Mouse (Mus musculus) lung, adult 2 months (tissue): Measurements from ENCODE around the gene B230217C12Rik. TPM values are rescaled to one million over a fixed set of nuclear protein-coding genes. Genes with fewer than 3 reads are reported as not detected.

ENCODE experiments used
- DNase-seq: peaks from one replicate; pipeline ENCODE4 v3.0.0; 2022
- H3K4me1 ChIP-seq: fragments of 200-500 bp; 2 replicates; pipeline ENCODE4 v1.6.1; 2011; ENCODE audit warnings: low read length; ENCODE audit not compliant: control insufficient read depth, insufficient read depth
- H3K4me3 ChIP-seq: fragments of 200-500 bp; replicated peaks from 2 replicates; pipeline ENCODE3; 2011; ENCODE audit warnings: low read depth, mild to moderate bottlenecking, control low read depth, low read length; ENCODE audit errors: extremely low read depth
- CTCF ChIP-seq: fragments of 200-500 bp; IDR thresholded peaks from 2 replicates; pipeline ENCODE4 v1.5.1; 2011; ENCODE audit warnings: mild to moderate bottlenecking, low read length, control low read depth; ENCODE audit not compliant: insufficient read depth
- POLR2A ChIP-seq: fragments of 200-500 bp; IDR thresholded peaks from 2 replicates; pipeline ENCODE4 v1.6.1; 2011; ENCODE audit warnings: low read depth, mild to moderate bottlenecking, control low read depth, low read length, borderline replicate concordance; ENCODE audit errors: extremely low read depth
- WGBS: fragments of 180-500 bp; shearing (Covaris S2); methylation state at CpG from one replicate; pipeline ENCODE4 v1.1.7; 2018; 5-methylcytosine and 5-hydroxymethylcytosine counted together
- polyA plus RNA-seq: library from polyadenylated mRNA; depleted of rRNA; stranded (reverse); fragments of >200 nt; gene quantifications from 2 replicates; pipeline ENCODE4 v1.2.3, GENCODE M21; 2012; rRNA removed

Gene B230217C12Rik
- polyA plus RNA-seq, 1 experiment: 4.5 TPM

DNA sequence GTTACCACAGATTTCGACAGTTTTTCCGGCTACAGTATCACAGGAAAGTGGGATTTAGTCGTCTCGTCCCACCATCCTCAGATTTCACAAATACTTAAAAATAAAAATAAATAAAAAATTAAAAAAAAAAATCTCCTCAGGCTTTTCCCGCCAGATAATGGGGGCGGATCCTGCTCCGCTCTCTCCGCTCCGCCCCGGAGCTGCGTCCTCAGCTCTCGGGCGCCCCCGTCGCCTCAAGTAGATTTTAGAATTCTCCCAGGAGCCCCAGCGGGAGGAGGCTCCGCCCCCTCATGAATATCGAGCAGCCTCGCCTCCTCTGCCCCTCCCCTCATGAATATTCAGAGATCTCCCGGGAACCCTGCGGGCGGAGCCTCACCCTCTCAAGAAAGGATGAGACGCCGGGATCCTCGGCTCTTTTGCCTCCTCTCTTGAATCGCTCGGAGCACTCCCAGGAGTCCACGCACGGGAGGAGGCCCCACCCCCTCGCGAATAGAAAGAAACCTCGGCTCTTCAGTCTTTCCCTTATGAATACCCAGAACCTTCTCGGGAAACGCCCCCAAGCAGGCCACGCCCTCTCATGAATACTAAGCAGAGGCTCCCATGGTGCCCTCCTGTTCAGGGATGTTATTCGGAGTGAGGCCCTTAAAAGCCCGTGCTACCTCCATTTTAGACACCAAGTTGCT is 43.5 kb downstream of the B230217C12Rik start, which contains the start of gene Fbxo47:
Gene Fbxo47 (minus strand): TSS at position 237 of the 683 bp plus-strand sequence.
- H3K4me1 ChIP-seq: no peaks in the 10 kb centered on the region
- TF ChIP-seq POLR2A (no peak), CTCF (no peak)
- DNase-seq: peak; percentile 94
- H3K4me3 ChIP-seq: peak within 1 kb of the TSS; percentile 87
- WGBS: under 1% methylated on average over 37 of the region's 37 CpGs

DNA sequence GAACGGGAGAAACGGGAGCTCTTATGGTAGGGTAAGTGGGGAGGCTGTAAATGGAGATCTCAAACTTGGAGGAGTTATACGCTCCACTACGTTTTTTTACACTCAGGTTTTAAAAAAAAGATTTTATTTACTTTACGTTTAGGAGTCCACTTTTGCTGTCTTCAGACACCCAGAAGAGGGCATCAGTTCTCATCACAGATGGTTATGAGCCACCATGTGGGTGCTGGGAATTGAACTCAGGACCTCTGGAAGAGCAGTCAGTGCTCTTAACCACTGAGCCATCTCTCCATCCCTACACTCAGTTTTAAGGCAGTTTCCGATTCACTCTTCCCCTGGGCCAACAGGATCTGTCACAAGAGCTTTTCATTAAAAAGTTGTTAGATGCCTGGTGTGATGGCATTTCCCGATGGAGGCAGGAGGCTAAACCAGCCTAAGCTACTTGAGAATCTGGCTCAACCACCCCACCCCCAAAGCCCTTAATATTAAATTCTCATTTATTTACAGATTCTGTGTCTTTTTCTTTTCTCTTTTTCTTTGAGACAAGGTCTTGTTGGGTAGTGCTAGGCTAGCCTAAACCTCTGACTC is 44.1 kb downstream of the B230217C12Rik start:
- TF ChIP-seq CTCF (no peak), POLR2A (no peak)
- Histone ChIP-seq H3K4me1 (no peaks in the 10 kb centered on the region), H3K4me3 (peak overlapping the region; percentile 87)
- WGBS: 21% methylated on average over 7 of the region's 7 CpGs
- DNase-seq: no peak

DNA sequence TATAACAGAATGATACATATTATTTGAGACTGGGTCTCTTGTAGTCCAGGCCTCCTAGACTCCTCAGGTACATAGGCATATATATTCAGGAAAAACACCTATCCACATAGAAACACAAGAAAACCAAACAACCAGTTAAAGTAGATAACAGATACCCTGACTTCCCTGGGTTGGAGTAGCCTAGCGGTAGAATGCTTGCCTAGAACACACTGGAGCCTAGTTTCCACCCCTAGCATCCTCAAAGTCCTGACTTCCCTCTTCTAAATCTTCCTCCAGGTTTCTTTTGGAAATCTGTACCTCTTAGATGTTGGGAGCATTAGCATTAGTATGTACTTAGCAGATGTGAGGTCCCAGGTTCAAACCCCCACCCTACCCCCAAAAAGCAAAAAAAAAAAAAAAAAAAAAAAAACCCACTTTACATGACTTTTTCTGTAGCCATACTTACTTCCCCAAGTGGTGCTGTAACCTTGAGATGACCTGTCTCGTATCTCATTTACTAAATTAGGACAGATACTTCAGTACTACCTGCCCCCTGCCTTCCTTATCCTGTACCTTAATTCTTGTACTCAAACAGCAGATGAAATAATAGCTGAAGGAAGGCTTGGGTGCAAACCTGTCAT is 44.8 kb downstream of the B230217C12Rik start:
- H3K4me1 ChIP-seq: no peaks in the 10 kb centered on the region
- no peak for DNase-seq
- no peak for TF ChIP-seq POLR2A
- no peak for TF ChIP-seq CTCF
- WGBS: 94% methylated on average over 2 of the region's 2 CpGs
- H3K4me3 ChIP-seq: no peak overlapping the region

DNA sequence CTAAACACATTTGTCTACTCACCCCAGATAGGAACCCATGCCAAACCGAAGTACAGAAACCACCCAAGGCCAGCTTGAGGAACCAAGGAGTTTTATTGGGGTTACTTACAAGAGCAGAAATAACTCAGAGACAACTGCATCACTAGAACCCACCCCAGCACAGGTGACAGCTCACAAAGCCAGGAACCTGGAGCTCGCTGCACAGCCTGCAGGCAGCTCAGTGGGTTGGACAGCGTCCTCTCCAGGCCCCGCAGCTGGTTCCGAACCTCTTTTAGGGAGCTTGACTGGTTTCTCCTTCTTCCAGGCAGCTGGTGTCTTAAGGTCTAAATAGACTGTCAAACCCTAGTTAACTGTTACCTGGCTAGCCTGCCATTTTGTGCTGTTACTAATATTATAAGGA is 51.2 kb downstream of the B230217C12Rik start:
- WGBS: 76% methylated on average over 5 of the region's 5 CpGs
- no peaks in the 10 kb centered on the region for H3K4me1 ChIP-seq
- DNase-seq: no peak
- TF ChIP-seq CTCF (no peak), POLR2A (no peak)
- no peak overlapping the region for H3K4me3 ChIP-seq

Other genes with a start within 250 kb of the B230217C12Rik start
- 6.4 and 12.3 TPM in 2 replicates for gene Epop, start 211.1 kb upstream of the B230217C12Rik start, polyA plus RNA-seq
- gene Mllt6, start 177.4 kb upstream of the B230217C12Rik start, polyA plus RNA-seq: 65.9 and 79.6 TPM in 2 replicates
- gene Cisd3, start 155.0 kb upstream of the B230217C12Rik start, polyA plus RNA-seq: 26.4 and 34.0 TPM in 2 replicates
- 65.9 and 81.9 TPM in 2 replicates for gene Pcgf2, start 140.3 kb upstream of the B230217C12Rik start, polyA plus RNA-seq
- 214 and 264 TPM in 2 replicates for gene Psmb3, start 137.4 kb upstream of the B230217C12Rik start, polyA plus RNA-seq
- 11.9 and 14.6 TPM in 2 replicates for gene Pip4k2b, start 96.1 kb upstream of the B230217C12Rik start, polyA plus RNA-seq
- 7.0 and 11.6 TPM in 2 replicates for gene Cwc25, start 74.2 kb upstream of the B230217C12Rik start, polyA plus RNA-seq
- gene 1700001P01Rik, start 64.9 kb upstream of the B230217C12Rik start, polyA plus RNA-seq: 0.22 TPM in 1 of 2 replicates, not detected in the other
- gene Rpl23, start 58.3 kb upstream of the B230217C12Rik start, polyA plus RNA-seq: 81.7 and 95.5 TPM in 2 replicates
- gene Lasp1, start 41.8 kb upstream of the B230217C12Rik start, polyA plus RNA-seq: 120 and 137 TPM in 2 replicates
- gene Fbxo47, start 43.4 kb downstream of the B230217C12Rik start, polyA plus RNA-seq: 0.16 and 0.36 TPM in 2 replicates
- gene Plxdc1, start 145.7 kb downstream of the B230217C12Rik start, polyA plus RNA-seq: 18.5 and 20.9 TPM in 2 replicates
- gene Arl5c, start 155.4 kb downstream of the B230217C12Rik start, polyA plus RNA-seq: 2.7 and 5.1 TPM in 2 replicates
- 16.0 and 25.6 TPM in 2 replicates for gene Cacnb1, start 182.3 kb downstream of the B230217C12Rik start, polyA plus RNA-seq
- gene Rpl19, start 185.9 kb downstream of the B230217C12Rik start, polyA plus RNA-seq: 426 and 513 TPM in 2 replicates
- 0.88 and 1.2 TPM in 2 replicates for gene Stac2, start 212.7 kb downstream of the B230217C12Rik start, polyA plus RNA-seq